Mouse (Mus musculus) erythroblast, embryonic 14.5 days (primary cell): ENCODE measurements around the gene Tbata.

ENCODE experiments used
- GATA1 ChIP-seq: IDR thresholded peaks from 2 replicates; pipeline ENCODE4 v1.6.1; 2012; ENCODE audit warnings: low read length, inconsistent platforms, mixed read lengths
- TAL1 ChIP-seq: IDR thresholded peaks from 3 replicates; pipeline ENCODE4 v1.6.1; 2012; ENCODE audit warnings: low read length, inconsistent platforms, mixed read lengths

GRCm38 (mm10) chr10:61212817-61213216 lies 41.1 kb downstream of the Tbata start:
- TF ChIP-seq GATA1 (no peak), TAL1 (no peak)
